Mouse (Mus musculus): Measurements from ENCODE around the gene Wipi1.

- TF ChIP-seq CHD2 (IDR thresholded peaks at IDR 0.05; ENCODE audit: low read depth, low read length) (no peak), ZNF384 (IDR thresholded peaks at IDR 0.05; ENCODE audit: low read depth, low read length) (no peak), MAFK (IDR thresholded peaks at IDR 0.05; ENCODE audit: insufficient read depth, low read depth, low read length) (no peak), ZC3H11A (IDR thresholded peaks at IDR 0.05; ENCODE audit: borderline replicate concordance, low read depth, low read length) (no peak)
These were observed 18.4 kb downstream of the Wipi1 start for GRCm38 (mm10) chr11:109593200-109593981.
